In genomic region chr8:55034309-55034708, GRCm38 (mm10) we compare ENCODE assay signal across 7 mouse cellular contexts.
DNase-seq lines count a peak whose midpoint lies in the region; ATAC-seq lines count a peak whose summit lies in the region.

No protein-coding gene starts in this region.

- ATAC-seq in hindbrain, embryonic 12.5 days (ENCODE audit: low FRiP score), result peak; percentile 95
- ATAC-seq in megakaryocyte, adult 5-6 weeks (ENCODE audit: poor library complexity, severe bottlenecking), result no peak
- ATAC-seq in intestine, embryonic 16.5 days, result no peak

- no peak overlapping the region for H3K9ac ChIP-seq in hindbrain, embryonic 12.5 days
- no peak overlapping the region for H3K9ac ChIP-seq in intestine, embryonic 16.5 days (ENCODE audit: low read depth, low read length)

- peaks cover 12% of the 10 kb centered on the region for H3K4me1 ChIP-seq in hindbrain, embryonic 12.5 days
- H3K4me1 ChIP-seq in intestine, embryonic 16.5 days (ENCODE audit: control insufficient read depth, insufficient read depth, low read length), result no peaks in the 10 kb centered on the region

- no peak overlapping the region for H3K4me2 ChIP-seq in hindbrain, embryonic 12.5 days (replicated peaks)
- H3K4me2 ChIP-seq in intestine, embryonic 16.5 days (ENCODE audit: low read depth, low read length), result no peak overlapping the region

- intact Hi-C loops in left cerebral cortex, postnatal 4 days (cut with DNase I), result no loop called here

- no peaks in the 10 kb centered on the region for H3K27me3 ChIP-seq in hindbrain, embryonic 12.5 days
- H3K27me3 ChIP-seq in intestine, embryonic 16.5 days (replicated peaks; ENCODE audit: control insufficient read depth, insufficient read depth, low read length), result no peaks in the 10 kb centered on the region

- H3K36me3 ChIP-seq in hindbrain, embryonic 12.5 days, result no peaks in the 10 kb centered on the region
- no peaks in the 10 kb centered on the region for H3K36me3 ChIP-seq in intestine, embryonic 16.5 days (ENCODE audit: control insufficient read depth, insufficient read depth, low read length)

- 0% methylated on average over 1 of the region's 1 CpGs for WGBS in hindbrain, embryonic 12.5 days
- 4% methylated on average over 1 of the region's 1 CpGs for WGBS in intestine, embryonic 16.5 days

- DNase-seq in cerebellum, adult 11 months, result peak; percentile 92
- peak; percentile 82 for DNase-seq in embryo, embryonic 10 days (ENCODE audit: low spot score)
- peak; percentile 96 for DNase-seq in left cerebral cortex, postnatal 4 days
- DNase-seq in right cerebral cortex, postnatal 36 days (ENCODE audit: low spot score in 2 of 2), result peak; percentile 93 to 96

- no peaks in the 10 kb centered on the region for H3K9me3 ChIP-seq in hindbrain, embryonic 12.5 days (replicated peaks)
- H3K9me3 ChIP-seq in intestine, embryonic 16.5 days (ENCODE audit: control insufficient read depth, low read length), result no peaks in the 10 kb centered on the region

- peak overlapping the region; percentile 45 for H3K27ac ChIP-seq in hindbrain, embryonic 12.5 days
- H3K27ac ChIP-seq in intestine, embryonic 16.5 days (ENCODE audit: low read length), result no peak overlapping the region

- H3K4me3 ChIP-seq in hindbrain, embryonic 12.5 days, result no peak overlapping the region
- H3K4me3 ChIP-seq in intestine, embryonic 16.5 days (ENCODE audit: low read length), result no peak overlapping the region
